Mouse (Mus musculus): ENCODE data around the gene Drd4.

DNA sequence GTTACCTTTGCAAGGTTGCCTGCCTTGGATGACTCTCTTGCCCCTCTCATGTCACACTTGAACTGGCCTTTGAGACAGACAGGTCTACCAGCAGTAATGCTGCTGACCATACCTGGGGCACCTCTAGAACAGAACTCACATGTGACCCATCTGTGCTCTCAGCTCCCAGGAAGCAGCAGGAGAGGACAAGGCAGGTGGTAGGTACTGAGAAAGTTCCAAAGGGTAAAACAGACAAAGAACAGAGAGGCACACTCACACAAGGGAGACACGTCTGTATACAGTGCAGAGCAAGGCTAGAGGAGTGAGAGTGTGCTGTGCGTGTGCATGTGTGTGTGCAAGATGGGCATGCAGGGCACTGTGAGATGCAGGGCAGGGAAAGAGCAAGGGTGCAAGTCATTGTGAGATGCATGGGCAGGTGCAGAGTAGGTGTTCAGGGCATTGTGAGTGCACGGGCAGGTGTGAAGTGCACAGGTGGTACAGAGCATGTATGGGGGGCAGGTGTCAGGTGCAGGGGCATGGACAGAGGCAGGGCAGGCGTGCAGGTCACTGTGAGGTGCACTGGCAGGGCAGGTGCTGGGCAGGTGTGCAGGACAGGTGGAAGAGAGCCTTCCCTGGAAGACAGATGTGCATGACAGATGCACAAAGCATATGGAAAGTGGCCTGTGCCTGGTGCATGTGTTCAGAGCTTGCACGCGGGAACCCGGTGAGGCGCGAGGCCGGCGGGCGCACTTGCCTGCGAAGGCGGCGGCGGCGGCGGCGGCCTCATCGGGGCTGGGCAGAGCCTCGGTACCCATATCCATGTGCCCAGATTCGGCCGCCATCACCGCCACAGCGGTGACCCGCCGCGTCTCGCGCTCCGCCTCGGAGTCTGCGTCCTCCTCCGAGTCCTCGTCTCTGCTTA lies 35.0 kb downstream of the Drd4 start:
- TF ChIP-seq CTCF (IDR thresholded peaks at IDR 0.05; ENCODE audit: low read depth), result no peak
- no peak for TF ChIP-seq EP300 (IDR thresholded peaks at IDR 0.05; ENCODE audit: low read depth)
